Mouse (Mus musculus): ENCODE measurements around the gene Iqgap1. TPM values are rescaled to one million over a fixed set of nuclear protein-coding genes. Genes with fewer than 3 reads are reported as not detected.

The Iqgap1 gene
- total and polyA plus RNA-seq, 2 experiments from 2014 or later, result 11.5 to 35.9 TPM

DNA sequence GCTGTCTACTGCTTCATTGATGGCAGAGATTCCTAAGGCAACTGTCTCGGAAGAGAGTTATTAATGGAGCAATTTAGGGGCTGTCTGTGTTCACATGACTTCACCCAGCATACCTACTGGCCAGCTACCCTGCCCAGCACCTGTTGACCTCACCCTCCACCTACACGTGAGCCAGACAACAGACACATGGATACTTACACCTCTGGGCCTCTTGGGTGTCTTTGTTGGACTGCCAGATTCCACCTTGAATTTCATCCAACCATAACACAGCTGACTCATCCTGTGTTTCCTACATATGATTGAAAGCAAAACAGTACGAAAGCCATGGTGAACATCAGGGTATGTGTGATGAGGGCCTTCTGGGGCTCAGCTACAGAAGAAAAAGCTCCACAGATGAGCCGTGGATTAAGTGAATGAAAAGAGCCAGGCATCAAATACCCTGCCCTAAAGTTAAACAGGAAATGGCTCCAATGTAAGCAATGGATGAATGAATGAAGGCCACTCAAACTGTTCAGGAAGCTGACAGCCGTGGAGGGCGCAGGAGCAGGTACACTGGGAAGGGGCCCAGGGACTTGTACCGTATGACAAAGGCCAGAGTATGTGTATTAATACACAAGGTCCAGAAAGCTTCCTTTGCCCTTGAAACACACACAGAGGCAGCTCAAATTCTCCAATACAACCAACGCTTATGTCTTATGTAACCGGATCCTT lies 81.7 kb downstream of the Iqgap1 start:
- no peak overlapping the region for H3K4me3 ChIP-seq (ENCODE audit: low read depth, low read length)
- no peak for TF ChIP-seq CTCF (IDR thresholded peaks at IDR 0.05; ENCODE audit: low read depth)
- H3K4me2 ChIP-seq (ENCODE audit: low read depth), result no peak overlapping the region
- no peak for DNase-seq
- H3K9ac ChIP-seq, result no peak overlapping the region
- H3K4me1 ChIP-seq (ENCODE audit: insufficient read depth), result 0 out of 2 replicates have a peak, but pooled peaks cover 5% of the 10 kb centered on the region
- no peaks in the 10 kb centered on the region for H3K27me3 ChIP-seq (ENCODE audit: insufficient read depth, low read length)
- H3K36me3 ChIP-seq (ENCODE audit: insufficient read depth), result peaks cover 59% of the 10 kb centered on the region
- 74% methylated on average over 9 of the region's 9 CpGs for WGBS
- H3K9me3 ChIP-seq (ENCODE audit: low read length), result no peaks in the 10 kb centered on the region
- H3K27ac ChIP-seq (ENCODE audit: low read depth, low read length), result no peak overlapping the region
- ATAC-seq, result no peak

- ATAC-seq (no peak), DNase-seq (no peak)
- Histone ChIP-seq H3K9me3 (ENCODE audit: low read length) (no peaks in the 10 kb centered on the region), H3K4me1 (ENCODE audit: insufficient read depth) (0 out of 2 replicates have a peak, but pooled peaks cover 5% of the 10 kb centered on the region), H3K4me3 (ENCODE audit: low read depth, low read length) (no peak overlapping the region), H3K4me2 (ENCODE audit: low read depth) (no peak overlapping the region), H3K9ac (no peak overlapping the region), H3K27ac (ENCODE audit: low read depth, low read length) (no peak overlapping the region), H3K36me3 (ENCODE audit: insufficient read depth) (peaks cover 62% of the 10 kb centered on the region), H3K27me3 (ENCODE audit: insufficient read depth, low read length) (no peaks in the 10 kb centered on the region)
- WGBS, result 90% methylated on average over 3 of the region's 3 CpGs
- no peak for TF ChIP-seq CTCF (IDR thresholded peaks at IDR 0.05; ENCODE audit: low read depth)
Observed at GRCm38 (mm10) chr7:80742671-80743070, 83.1 kb downstream of the Iqgap1 start.

DNA sequence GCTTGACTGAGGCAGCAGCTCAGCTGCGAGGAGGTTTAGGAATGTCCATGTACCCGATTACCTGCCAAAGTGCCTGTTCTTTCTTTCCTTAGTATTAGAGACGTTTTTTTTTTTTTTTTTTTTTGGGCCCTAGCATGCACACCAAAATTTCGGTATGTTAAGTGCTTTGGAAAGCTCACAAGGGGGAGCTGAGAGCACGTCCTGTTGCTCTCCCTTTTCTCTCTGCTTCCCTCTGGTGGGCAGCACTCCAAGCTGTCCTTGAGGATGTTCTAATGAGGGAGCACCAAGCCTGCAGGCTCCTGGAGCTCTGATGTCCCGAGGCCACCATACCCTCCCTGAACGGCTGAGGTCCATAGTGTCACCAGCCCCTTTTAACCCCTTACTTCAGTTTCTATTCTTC lies 84.8 kb downstream of the Iqgap1 start:
- TF ChIP-seq CTCF (IDR thresholded peaks at IDR 0.05; ENCODE audit: low read depth), result peak; percentile 89
- no peak overlapping the region for H3K4me3 ChIP-seq (ENCODE audit: low read depth, low read length)
- peak; percentile 83; the same call in 1 of the 2 replicates for ATAC-seq
- 20% methylated on average over 7 of the region's 7 CpGs for WGBS
- H3K36me3 ChIP-seq (ENCODE audit: insufficient read depth), result peaks cover 74% of the 10 kb centered on the region
- H3K9ac ChIP-seq, result no peak overlapping the region
- no peaks in the 10 kb centered on the region for H3K9me3 ChIP-seq (ENCODE audit: low read length)
- H3K27me3 ChIP-seq (ENCODE audit: insufficient read depth, low read length), result no peaks in the 10 kb centered on the region
- peak; percentile 84 for DNase-seq
- 0 out of 2 replicates have a peak, but pooled peaks cover 5% of the 10 kb centered on the region for H3K4me1 ChIP-seq (ENCODE audit: insufficient read depth)
- no peak overlapping the region for H3K27ac ChIP-seq (ENCODE audit: low read depth, low read length)
- H3K4me2 ChIP-seq (ENCODE audit: low read depth), result no peak overlapping the region

DNA sequence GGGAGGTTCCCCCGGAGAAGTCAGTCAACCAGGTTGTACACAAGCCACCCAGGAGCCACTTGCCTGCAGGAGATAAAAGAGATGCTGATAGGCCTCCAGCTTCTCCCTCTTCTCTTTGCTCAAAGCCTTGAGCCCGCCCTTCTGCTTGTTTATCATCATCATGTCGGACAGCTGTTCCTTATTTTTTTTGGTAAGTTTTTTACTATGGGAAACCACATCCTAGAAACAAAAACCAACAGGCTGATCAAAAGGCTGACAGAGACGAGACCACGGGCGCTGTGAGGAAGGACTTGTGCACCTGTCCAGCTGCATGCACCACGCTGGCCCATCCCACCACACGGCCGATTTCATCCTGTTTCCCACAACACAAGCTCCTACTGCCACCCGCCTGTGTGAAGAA lies 89.6 kb downstream of the Iqgap1 start:
- WGBS, result 91% methylated on average over 10 of the region's 10 CpGs
- peaks cover 74% of the 10 kb centered on the region for H3K36me3 ChIP-seq (ENCODE audit: insufficient read depth)
- no peak overlapping the region for H3K4me3 ChIP-seq (ENCODE audit: low read depth, low read length)
- H3K27me3 ChIP-seq (ENCODE audit: insufficient read depth, low read length), result no peaks in the 10 kb centered on the region
- no peak overlapping the region for H3K4me2 ChIP-seq (ENCODE audit: low read depth)
- H3K4me1 ChIP-seq (ENCODE audit: insufficient read depth), result no peaks in the 10 kb centered on the region
- DNase-seq, result no peak
- TF ChIP-seq CTCF (IDR thresholded peaks at IDR 0.05; ENCODE audit: low read depth), result no peak
- H3K9ac ChIP-seq, result no peak overlapping the region
- H3K27ac ChIP-seq (ENCODE audit: low read depth, low read length), result no peak overlapping the region
- H3K9me3 ChIP-seq (ENCODE audit: low read length), result no peaks in the 10 kb centered on the region
- ATAC-seq, result no peak

DNA sequence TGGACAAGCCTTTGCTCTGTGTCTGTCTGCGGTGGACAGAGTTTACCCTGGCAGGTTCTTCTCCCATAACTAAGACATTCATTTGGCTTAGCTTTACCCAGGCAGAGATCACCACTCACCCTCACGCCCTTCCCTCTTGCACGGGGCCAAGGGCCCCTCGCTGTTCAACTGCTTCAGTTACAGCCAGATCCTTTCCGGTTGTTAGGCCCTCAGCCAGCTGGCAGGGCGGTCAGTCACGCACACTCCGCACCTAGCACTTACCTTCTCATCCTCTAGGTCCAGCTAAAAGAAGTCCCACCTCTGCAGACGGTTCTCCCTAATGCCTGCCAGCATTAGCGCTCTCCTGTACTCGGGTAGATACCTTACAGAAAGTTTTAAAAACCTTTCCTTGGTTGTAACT lies 92.8 kb downstream of the Iqgap1 start:
- no peak for DNase-seq
- ATAC-seq, result no peak
- H3K27ac ChIP-seq (ENCODE audit: low read depth, low read length), result no peak overlapping the region
- no peak overlapping the region for H3K4me2 ChIP-seq (ENCODE audit: low read depth)
- H3K4me3 ChIP-seq (ENCODE audit: low read depth, low read length), result no peak overlapping the region
- H3K9ac ChIP-seq, result no peak overlapping the region
- no peaks in the 10 kb centered on the region for H3K4me1 ChIP-seq (ENCODE audit: insufficient read depth)
- TF ChIP-seq CTCF (IDR thresholded peaks at IDR 0.05; ENCODE audit: low read depth), result no peak
- 78% methylated on average over 11 of the region's 11 CpGs for WGBS
- H3K36me3 ChIP-seq (ENCODE audit: insufficient read depth), result peaks cover 71% of the 10 kb centered on the region
- no peaks in the 10 kb centered on the region for H3K9me3 ChIP-seq (ENCODE audit: low read length)
- no peaks in the 10 kb centered on the region for H3K27me3 ChIP-seq (ENCODE audit: insufficient read depth, low read length)

DNA sequence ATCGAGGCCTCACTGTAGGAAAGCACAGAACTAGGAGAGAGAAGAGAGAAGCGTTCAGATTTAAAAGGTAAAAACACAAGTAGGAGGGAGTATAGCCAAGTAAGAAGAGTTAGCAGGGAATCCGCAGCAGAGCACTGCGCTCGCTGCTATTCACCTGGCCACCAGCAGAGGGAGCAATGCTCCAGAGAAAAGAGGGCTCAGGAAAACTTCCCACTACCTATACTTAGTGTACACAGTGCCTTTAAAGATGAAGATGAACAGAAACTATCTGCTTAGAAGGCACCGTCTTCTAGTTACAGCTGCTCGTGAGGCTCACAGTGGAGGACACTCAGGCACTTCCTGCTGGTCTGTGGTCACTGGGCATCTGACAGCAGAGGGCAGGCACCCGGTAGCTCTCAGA lies 96.1 kb downstream of the Iqgap1 start:
- WGBS, result 21% methylated on average over 8 of the region's 8 CpGs
- Histone ChIP-seq H3K4me3 (ENCODE audit: low read depth, low read length) (no peak overlapping the region), H3K36me3 (ENCODE audit: insufficient read depth) (peaks cover 74% of the 10 kb centered on the region)

GRCm38 (mm10) chr7:80721041-80721440 lies 104.7 kb downstream of the Iqgap1 start:
- H3K9ac ChIP-seq, result no peak overlapping the region
- H3K27me3 ChIP-seq (ENCODE audit: insufficient read depth, low read length), result no peaks in the 10 kb centered on the region
- no peaks in the 10 kb centered on the region for H3K4me1 ChIP-seq (ENCODE audit: insufficient read depth)
- H3K27ac ChIP-seq (ENCODE audit: low read depth, low read length), result no peak overlapping the region
- no peak for ATAC-seq
- H3K9me3 ChIP-seq (ENCODE audit: low read length), result no peaks in the 10 kb centered on the region
- no peak for TF ChIP-seq CTCF (IDR thresholded peaks at IDR 0.05; ENCODE audit: low read depth)
- 66% methylated on average over 9 of the region's 9 CpGs for WGBS
- no peak for DNase-seq
- H3K36me3 ChIP-seq (ENCODE audit: insufficient read depth), result peaks cover 75% of the 10 kb centered on the region
- H3K4me2 ChIP-seq (ENCODE audit: low read depth), result no peak overlapping the region
- no peak overlapping the region for H3K4me3 ChIP-seq (ENCODE audit: low read depth, low read length)

More for the DNA sequence above, 96.1 kb downstream of the Iqgap1 start:
- Histone ChIP-seq H3K9me3 (ENCODE audit: low read length) (no peaks in the 10 kb centered on the region), H3K9ac (no peak overlapping the region), H3K27me3 (ENCODE audit: insufficient read depth, low read length) (no peaks in the 10 kb centered on the region), H3K4me1 (ENCODE audit: insufficient read depth) (no peaks in the 10 kb centered on the region), H3K27ac (ENCODE audit: low read depth, low read length) (no peak overlapping the region), H3K4me2 (ENCODE audit: low read depth) (no peak overlapping the region)
- DNase-seq, result peak; percentile 88
- peak; percentile 79 for ATAC-seq
- TF ChIP-seq CTCF (IDR thresholded peaks at IDR 0.05; ENCODE audit: low read depth), result peak; percentile 94

Measured in forebrain, postnatal 0 days (tissue).